Mouse (Mus musculus): ENCODE results near the gene Lrrc1. TPM values are rescaled to one million over a fixed set of nuclear protein-coding genes. Genes with fewer than 3 reads are reported as not detected.
A peak's percentile ranks its signal among the peaks of the same experiment; 100 is the strongest.

The Lrrc1 gene
- polyA plus RNA-seq, 1 experiment, result 34.0 TPM

- Histone ChIP-seq H3K27me3 (replicated peaks; ENCODE audit: control insufficient read depth, insufficient read depth, low read length) (no peaks in the 10 kb centered on the region), H3K4me1 (ENCODE audit: control insufficient read depth, insufficient read depth, low read length) (no peaks in the 10 kb centered on the region), H3K27ac (ENCODE audit: insufficient read depth, low read depth, low read length) (no peak overlapping the region), H3K4me3 (ENCODE audit: insufficient read depth, low read depth, low read length) (no peak overlapping the region), H3K36me3 (ENCODE audit: control insufficient read depth, insufficient read depth, low read length) (no peaks in the 10 kb centered on the region)
- 95% methylated on average over 6 of the region's 6 CpGs for WGBS
- DNase-seq, result no peak
- TF ChIP-seq CTCF (conservative IDR thresholded peaks at IDR 0.05; ENCODE audit: insufficient read depth, insufficient read length, low read depth, low read length) (no peak), POLR2A (IDR thresholded peaks at IDR 0.05; ENCODE audit: low read depth, low read length) (no peak)
Observed at GRCm38 (mm10) chr9:77437131-77437530, 107.5 kb downstream of the Lrrc1 start.

GRCm38 (mm10) chr9:77434965-77435364 lies 109.7 kb downstream of the Lrrc1 start:
- TF ChIP-seq POLR2A (IDR thresholded peaks at IDR 0.05; ENCODE audit: low read depth, low read length) (no peak), CTCF (conservative IDR thresholded peaks at IDR 0.05; ENCODE audit: insufficient read depth, insufficient read length, low read depth, low read length) (no peak)
- Histone ChIP-seq H3K27me3 (replicated peaks; ENCODE audit: control insufficient read depth, insufficient read depth, low read length) (no peaks in the 10 kb centered on the region), H3K4me1 (ENCODE audit: control insufficient read depth, insufficient read depth, low read length) (no peaks in the 10 kb centered on the region), H3K4me3 (ENCODE audit: insufficient read depth, low read depth, low read length) (no peak overlapping the region), H3K36me3 (ENCODE audit: control insufficient read depth, insufficient read depth, low read length) (no peaks in the 10 kb centered on the region), H3K27ac (ENCODE audit: insufficient read depth, low read depth, low read length) (no peak overlapping the region)
- 78% methylated on average over 12 of the region's 12 CpGs for WGBS
- DNase-seq, result no peak

- peak; percentile 34 for DNase-seq
- TF ChIP-seq CTCF (conservative IDR thresholded peaks at IDR 0.05; ENCODE audit: insufficient read depth, insufficient read length, low read depth, low read length) (no peak), POLR2A (IDR thresholded peaks at IDR 0.05; ENCODE audit: low read depth, low read length) (no peak)
- Histone ChIP-seq H3K4me3 (ENCODE audit: insufficient read depth, low read depth, low read length) (no peak overlapping the region), H3K36me3 (ENCODE audit: control insufficient read depth, insufficient read depth, low read length) (no peaks in the 10 kb centered on the region), H3K27me3 (replicated peaks; ENCODE audit: control insufficient read depth, insufficient read depth, low read length) (no peaks in the 10 kb centered on the region), H3K27ac (ENCODE audit: insufficient read depth, low read depth, low read length) (no peak overlapping the region), H3K4me1 (ENCODE audit: control insufficient read depth, insufficient read depth, low read length) (no peaks in the 10 kb centered on the region)
- WGBS, result 77% methylated on average over 4 of the region's 4 CpGs
Observed at GRCm38 (mm10) chr9:77433476-77433875, 111.2 kb downstream of the Lrrc1 start.

- H3K27ac ChIP-seq (ENCODE audit: insufficient read depth, low read depth, low read length), result no peak overlapping the region
- no peak for DNase-seq
- H3K27me3 ChIP-seq (replicated peaks; ENCODE audit: control insufficient read depth, insufficient read depth, low read length), result no peaks in the 10 kb centered on the region
- WGBS, result 76% methylated on average over 17 of the region's 17 CpGs
- TF ChIP-seq CTCF (conservative IDR thresholded peaks at IDR 0.05; ENCODE audit: insufficient read depth, insufficient read length, low read depth, low read length), result no peak
- no peak for TF ChIP-seq POLR2A (IDR thresholded peaks at IDR 0.05; ENCODE audit: low read depth, low read length)
- peaks cover 9% of the 10 kb centered on the region; the same call in 1 of the 2 replicates for H3K4me1 ChIP-seq (ENCODE audit: control insufficient read depth, insufficient read depth, low read length)
- no peak overlapping the region for H3K4me3 ChIP-seq (ENCODE audit: insufficient read depth, low read depth, low read length)
- H3K36me3 ChIP-seq (ENCODE audit: control insufficient read depth, insufficient read depth, low read length), result no peaks in the 10 kb centered on the region
Observed at GRCm38 (mm10) chr9:77432030-77432429, 112.6 kb downstream of the Lrrc1 start.

GRCm38 (mm10) chr9:77430413-77431087 lies 114.1 kb downstream of the Lrrc1 start:
- Histone ChIP-seq H3K36me3 (ENCODE audit: control insufficient read depth, insufficient read depth, low read length) (no peaks in the 10 kb centered on the region), H3K27me3 (replicated peaks; ENCODE audit: control insufficient read depth, insufficient read depth, low read length) (no peaks in the 10 kb centered on the region), H3K4me1 (ENCODE audit: control insufficient read depth, insufficient read depth, low read length) (peaks cover 10% of the 10 kb centered on the region; the same call in 1 of the 2 replicates), H3K4me3 (ENCODE audit: insufficient read depth, low read depth, low read length) (no peak overlapping the region), H3K27ac (ENCODE audit: insufficient read depth, low read depth, low read length) (no peak overlapping the region)
- 91% methylated on average over 9 of the region's 9 CpGs for WGBS
- no peak for DNase-seq
- TF ChIP-seq POLR2A (IDR thresholded peaks at IDR 0.05; ENCODE audit: low read depth, low read length), result no peak
- TF ChIP-seq CTCF (conservative IDR thresholded peaks at IDR 0.05; ENCODE audit: insufficient read depth, insufficient read length, low read depth, low read length), result no peak

GRCm38 (mm10) chr9:77429230-77430015 lies 115.2 kb downstream of the Lrrc1 start:
- Histone ChIP-seq H3K36me3 (ENCODE audit: control insufficient read depth, insufficient read depth, low read length) (no peaks in the 10 kb centered on the region), H3K4me3 (ENCODE audit: insufficient read depth, low read depth, low read length) (no peak overlapping the region), H3K4me1 (ENCODE audit: control insufficient read depth, insufficient read depth, low read length) (peaks cover 10% of the 10 kb centered on the region; the same call in 1 of the 2 replicates), H3K27me3 (replicated peaks; ENCODE audit: control insufficient read depth, insufficient read depth, low read length) (no peaks in the 10 kb centered on the region), H3K27ac (ENCODE audit: insufficient read depth, low read depth, low read length) (no peak overlapping the region)
- TF ChIP-seq CTCF (conservative IDR thresholded peaks at IDR 0.05; ENCODE audit: insufficient read depth, insufficient read length, low read depth, low read length) (no peak), POLR2A (IDR thresholded peaks at IDR 0.05; ENCODE audit: low read depth, low read length) (no peak)
- WGBS, result 64% methylated on average over 11 of the region's 11 CpGs
- DNase-seq, result peak; percentile 38

GRCm38 (mm10) chr9:77428748-77429140 lies 115.9 kb downstream of the Lrrc1 start:
- no peak overlapping the region for H3K27ac ChIP-seq (ENCODE audit: insufficient read depth, low read depth, low read length)
- TF ChIP-seq POLR2A (IDR thresholded peaks at IDR 0.05; ENCODE audit: low read depth, low read length) (no peak), CTCF (conservative IDR thresholded peaks at IDR 0.05; ENCODE audit: insufficient read depth, insufficient read length, low read depth, low read length) (no peak)
- H3K4me1 ChIP-seq (ENCODE audit: control insufficient read depth, insufficient read depth, low read length), result peaks cover 10% of the 10 kb centered on the region; the same call in 1 of the 2 replicates
- WGBS, result 91% methylated on average over 8 of the region's 8 CpGs
- H3K4me3 ChIP-seq (ENCODE audit: insufficient read depth, low read depth, low read length), result no peak overlapping the region
- DNase-seq, result no peak
- H3K27me3 ChIP-seq (replicated peaks; ENCODE audit: control insufficient read depth, insufficient read depth, low read length), result no peaks in the 10 kb centered on the region
- H3K36me3 ChIP-seq (ENCODE audit: control insufficient read depth, insufficient read depth, low read length), result no peaks in the 10 kb centered on the region

Measured in kidney, adult 2 months (tissue).